Mouse (Mus musculus): Measurements from ENCODE around the gene Slamf6. TPM values are rescaled to one million over a fixed set of nuclear protein-coding genes. Genes with fewer than 3 reads are reported as not detected.

The Slamf6 gene
- total and polyA plus RNA-seq, 3 experiments = 0.01 TPM; not detected in 2

DNA sequence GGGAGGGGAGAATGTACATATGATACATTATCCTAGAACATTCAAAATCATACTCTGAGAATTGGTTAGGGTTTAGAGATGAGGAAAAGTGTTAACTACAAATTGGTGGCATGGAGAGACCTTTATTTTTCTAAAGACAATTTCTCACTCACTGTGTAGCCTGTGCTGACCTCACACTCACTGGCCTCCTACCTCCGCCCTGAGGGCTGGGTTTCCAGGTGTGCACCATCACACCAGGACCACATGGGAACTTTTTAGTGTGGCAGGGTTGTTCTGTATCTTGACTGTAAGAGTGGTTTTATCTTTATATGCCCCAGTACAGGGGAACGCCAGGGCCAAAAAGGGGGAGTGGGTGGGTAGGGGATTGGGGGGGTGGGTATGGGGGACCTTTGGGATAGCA, 60.6 kb downstream of the Slamf6 start:
- no peak overlapping the region for H3K9ac ChIP-seq (ENCODE audit: control insufficient read depth, low read depth, low read length, poor library complexity, severe bottlenecking)
- H3K36me3 ChIP-seq (ENCODE audit: control insufficient read depth in 1 of 2, insufficient read depth in 2 of 2, low read length in 2 of 2) = no peaks in the 10 kb centered on the region
- no peaks in the 10 kb centered on the region for H3K27me3 ChIP-seq (ENCODE audit: control insufficient read depth in 1 of 2, insufficient read depth in 2 of 2, low read length in 2 of 2)
- H3K9me3 ChIP-seq (replicated peaks; ENCODE audit: insufficient read depth, low read length) = no peaks in the 10 kb centered on the region
- H3K4me3 ChIP-seq (ENCODE audit: control insufficient read depth in 1 of 2, insufficient read depth in 1 of 2, low read depth in 2 of 2, low read length in 2 of 2) = no peak overlapping the region
- no peaks in the 10 kb centered on the region for H3K4me1 ChIP-seq (ENCODE audit: control insufficient read depth in 1 of 2, insufficient read depth in 2 of 2, low read length in 2 of 2)
- no peak for DNase-seq (ENCODE audit: low read depth, low spot score)
- H3K79me2 ChIP-seq (ENCODE audit: control insufficient read depth, insufficient read depth, low read length, poor library complexity) = no peaks in the 10 kb centered on the region
- H3K27ac ChIP-seq (ENCODE audit: control insufficient read depth, low read depth, low read length) = no peak overlapping the region
- TF ChIP-seq E2F4 (IDR thresholded peaks at IDR 0.05; ENCODE audit: borderline replicate concordance, low read depth, low read length) = no peak
- no peak for TF ChIP-seq NELFE (IDR thresholded peaks at IDR 0.05; ENCODE audit: low read depth, low read length)
- TF ChIP-seq ZMIZ1 (IDR thresholded peaks at IDR 0.05; ENCODE audit: low read depth, low read length) = no peak
- TF ChIP-seq POLR2A (IDR thresholded peaks at IDR 0.05; ENCODE audit: control insufficient read depth in 1 of 2, insufficient read depth in 1 of 2, low read depth in 1 of 2, low read length in 2 of 2, poor library complexity in 1 of 2) = no peak
- TF ChIP-seq ZNF384 (IDR thresholded peaks at IDR 0.05; ENCODE audit: low read depth, low read length) = no peak
- no peak for TF ChIP-seq TAL1 (IDR thresholded peaks at IDR 0.05; ENCODE audit: low read length)
- TF ChIP-seq USF1 (IDR thresholded peaks at IDR 0.05; ENCODE audit: low read depth, low read length) = no peak
- TF ChIP-seq GABPA (IDR thresholded peaks at IDR 0.05; ENCODE audit: low read depth, low read length) = no peak
- no peak for TF ChIP-seq JUND (IDR thresholded peaks at IDR 0.05; ENCODE audit: low read depth, low read length)
- TF ChIP-seq RAD21 (IDR thresholded peaks at IDR 0.05; ENCODE audit: low read depth, low read length) = no peak
- TF ChIP-seq UBTF (IDR thresholded peaks at IDR 0.05; ENCODE audit: borderline replicate concordance, insufficient read depth, low read depth, low read length) = no peak
- TF ChIP-seq MYC (IDR thresholded peaks at IDR 0.05; ENCODE audit: low read depth, low read length) = no peak
- no peak for TF ChIP-seq MEF2A (IDR thresholded peaks at IDR 0.05; ENCODE audit: extremely low read depth, insufficient replicate concordance, low read depth, low read length, poor library complexity, severe bottlenecking)
- no peak for TF ChIP-seq SMC3 (IDR thresholded peaks at IDR 0.05; ENCODE audit: low read depth, low read length)
- no peak for TF ChIP-seq CHD2 (IDR thresholded peaks at IDR 0.05; ENCODE audit: low read length)
- no peak for TF ChIP-seq SIN3A (IDR thresholded peaks at IDR 0.05; ENCODE audit: low read length)

DNA sequence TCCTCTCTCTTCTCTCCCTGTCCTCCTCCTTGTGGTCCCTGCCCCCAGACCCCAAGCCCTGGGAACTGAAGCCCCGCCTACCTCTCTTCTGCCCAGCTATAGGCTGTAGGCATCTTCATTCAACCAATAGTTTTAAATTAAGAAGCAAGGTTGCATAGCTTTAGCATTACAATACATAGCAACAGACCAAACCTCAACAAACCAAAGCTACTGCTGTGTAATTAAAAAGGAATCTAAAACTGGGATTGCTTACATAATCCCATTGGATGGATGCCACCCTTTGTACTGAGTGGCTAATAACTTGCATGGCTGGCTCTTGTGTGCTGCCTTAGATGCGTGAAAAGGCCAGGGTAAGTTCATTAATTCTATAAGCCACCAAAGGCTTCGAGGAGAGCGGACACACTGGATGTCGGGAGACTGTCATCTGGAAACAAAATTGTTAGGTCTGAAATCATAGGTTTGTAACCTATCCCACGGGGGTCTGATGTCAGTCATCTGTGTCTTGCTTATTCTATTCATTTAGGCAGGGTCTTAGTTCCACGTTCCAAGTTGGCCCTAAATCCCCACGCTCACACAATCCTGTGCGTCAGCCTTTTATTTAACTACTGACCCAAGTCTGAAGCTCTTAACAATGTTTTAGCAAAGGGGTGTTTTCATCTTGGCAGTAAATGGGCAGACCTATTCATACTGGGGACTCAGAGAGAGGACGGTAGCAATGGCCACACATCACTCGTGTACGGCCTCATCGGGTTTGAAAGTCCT, 62.8 kb downstream of the Slamf6 start:
- no peaks in the 10 kb centered on the region; a peak in 1 of 4 replicates for H3K4me1 ChIP-seq (ENCODE audit: control insufficient read depth in 1 of 2, insufficient read depth in 2 of 2, low read length in 2 of 2)
- TF ChIP-seq UBTF (IDR thresholded peaks at IDR 0.05; ENCODE audit: borderline replicate concordance, insufficient read depth, low read depth, low read length) = no peak
- TF ChIP-seq TCF12 (IDR thresholded peaks at IDR 0.05; ENCODE audit: low read depth, low read length) = no peak
- TF ChIP-seq ZKSCAN1 (IDR thresholded peaks at IDR 0.05; ENCODE audit: low read depth, low read length) = no peak
- TF ChIP-seq TAL1 (IDR thresholded peaks at IDR 0.05; ENCODE audit: low read length) = no peak
- TF ChIP-seq MYB (IDR thresholded peaks at IDR 0.05; ENCODE audit: low read depth, low read length) = no peak
- TF ChIP-seq CHD1 (IDR thresholded peaks at IDR 0.05; ENCODE audit: low read depth, low read length) = no peak
- no peak for TF ChIP-seq POLR2AphosphoS2 (IDR thresholded peaks at IDR 0.05; ENCODE audit: low read length)
- DNase-seq (ENCODE audit: low read depth, low spot score) = no peak

More for the DNA sequence above, 62.8 kb downstream of the Slamf6 start:
- Histone ChIP-seq H3K27ac (ENCODE audit: control insufficient read depth, low read depth, low read length) (no peak overlapping the region), H3K27me3 (ENCODE audit: control insufficient read depth in 1 of 2, insufficient read depth in 2 of 2, low read length in 2 of 2) (no peaks in the 10 kb centered on the region), H3K4me3 (ENCODE audit: control insufficient read depth in 1 of 2, insufficient read depth in 1 of 2, low read depth in 2 of 2, low read length in 2 of 2) (no peak overlapping the region), H3K9me3 (replicated peaks; ENCODE audit: insufficient read depth, low read length) (no peaks in the 10 kb centered on the region), H3K9ac (ENCODE audit: control insufficient read depth, low read depth, low read length, poor library complexity, severe bottlenecking) (no peak overlapping the region), H3K79me2 (ENCODE audit: control insufficient read depth, insufficient read depth, low read length, poor library complexity) (no peaks in the 10 kb centered on the region), H3K36me3 (ENCODE audit: control insufficient read depth in 1 of 2, insufficient read depth in 2 of 2, low read length in 2 of 2) (no peaks in the 10 kb centered on the region)

Measured in MEL (cell line).